19 mouse cellular contexts compared by ENCODE assay signal in genomic region chr5:135242136-135242535, GRCm38 (mm10). TPM values are rescaled to one million over a fixed set of nuclear protein-coding genes. Genes with fewer than 3 reads are reported as not detected.
DNase-seq lines count a peak whose midpoint lies in the region; ATAC-seq and TF ChIP-seq lines count a peak whose summit lies in the region.
"Had no signal": no experiment of that assay in that cellular context is flagged by ENCODE, and none has a peak within 500 bp of the region (broad histone marks: within the 10 kb centered on the region; RNA-seq: fewer than 3 reads in every experiment).

No protein-coding gene starts in this region.

- no peak overlapping the region for H3K9ac ChIP-seq in heart, adult 2 months (ENCODE audit: low read depth, low read length)
- H3K9ac ChIP-seq in heart, embryonic 13.5 days = no peak overlapping the region
- 0 out of 2 replicates have a peak overlapping the region, but pooled peaks have one; percentile 3 for H3K9ac ChIP-seq in heart, postnatal 0 days (replicated peaks; ENCODE audit: low read depth, low read length)
- no peak overlapping the region for H3K9ac ChIP-seq in forebrain, embryonic 16.5 days (replicated peaks; ENCODE audit: low read depth, low read length)
- H3K9ac ChIP-seq: forebrain, embryonic 13.5 days; hindbrain, embryonic 14.5 days; intestine, embryonic 15.5 days had no signal

- H3K4me3 ChIP-seq in heart, adult 2 months = no peak overlapping the region
- H3K4me3 ChIP-seq in heart, embryonic 13.5 days = no peak overlapping the region
- H3K4me3 ChIP-seq in heart, postnatal 0 days (ENCODE audit: low read depth, low read length) = no peak overlapping the region
- no peak overlapping the region for H3K4me3 ChIP-seq in forebrain, embryonic 16.5 days (replicated peaks; ENCODE audit: low read length)
- H3K4me3 ChIP-seq: embryonic facial prominence, embryonic 10.5 days; forebrain, embryonic 13.5 days; hindbrain, embryonic 10.5 days; intestine, embryonic 15.5 days had no signal

- H3K27me3 ChIP-seq in heart, adult 2 months (ENCODE audit: control insufficient read depth, insufficient read depth, low read length) = no peaks in the 10 kb centered on the region
- no peaks in the 10 kb centered on the region for H3K27me3 ChIP-seq in heart, embryonic 13.5 days (replicated peaks)
- no peaks in the 10 kb centered on the region for H3K27me3 ChIP-seq in heart, postnatal 0 days (ENCODE audit: control insufficient read depth, insufficient read depth, low read length)
- no peaks in the 10 kb centered on the region for H3K27me3 ChIP-seq in forebrain, embryonic 16.5 days (replicated peaks; ENCODE audit: control insufficient read depth, insufficient read depth, low read length)
- H3K27me3 ChIP-seq: forebrain, embryonic 13.5 days; intestine, embryonic 15.5 days had no signal

- H3K79me2 ChIP-seq in heart, adult 2 months (replicated peaks; ENCODE audit: control insufficient read depth, insufficient read depth, low read length) = no peaks in the 10 kb centered on the region

- no peak for TF ChIP-seq EP300 in heart, adult 2 months (IDR thresholded peaks at IDR 0.05; ENCODE audit: insufficient read depth, low read depth, low read length)
- TF ChIP-seq EP300 in heart, postnatal 0 days (IDR thresholded peaks at IDR 0.05; ENCODE audit: low read depth) = no peak

- ATAC-seq in heart, embryonic 13.5 days (ENCODE audit: extremely low read depth, insufficient number of reproducible peaks, low FRiP score, low TSS enrichment) = no peak
- no peak for ATAC-seq in heart, postnatal 0 days (ENCODE audit: insufficient read depth, low read depth)
- ATAC-seq in forebrain, embryonic 16.5 days = no peak
- ATAC-seq: forebrain, embryonic 13.5 days; intestine, embryonic 15.5 days had no signal

- no peak for TF ChIP-seq POLR2A in heart, adult 2 months (IDR thresholded peaks at IDR 0.05; ENCODE audit: insufficient read depth, low read depth, low read length)

- H3K4me2 ChIP-seq in heart, embryonic 13.5 days = no peak overlapping the region
- H3K4me2 ChIP-seq in heart, postnatal 0 days (ENCODE audit: low read depth, low read length) = no peak overlapping the region
- H3K4me2 ChIP-seq in forebrain, embryonic 16.5 days (ENCODE audit: low read length) = no peak overlapping the region
- H3K4me2 ChIP-seq: forebrain, embryonic 13.5 days; hindbrain, embryonic 14.5 days; intestine, embryonic 15.5 days had no signal

- TF ChIP-seq CTCF in heart, adult 2 months (IDR thresholded peaks at IDR 0.05) = no peak
- TF ChIP-seq CTCF in heart, postnatal 0 days (IDR thresholded peaks at IDR 0.05; ENCODE audit: low read depth) = no peak

- WGBS in heart, adult 2 months = 70% methylated on average over 12 of the region's 12 CpGs
- 65% methylated on average over 12 of the region's 12 CpGs for WGBS in heart, embryonic 13.5 days
- 58% methylated on average over 12 of the region's 12 CpGs for WGBS in heart, postnatal 0 days
- WGBS in forebrain, embryonic 16.5 days = 87% methylated on average over 12 of the region's 12 CpGs

- H3K9me3 ChIP-seq in heart, embryonic 13.5 days = no peaks in the 10 kb centered on the region
- H3K9me3 ChIP-seq in heart, postnatal 0 days (replicated peaks; ENCODE audit: control insufficient read depth, low read length) = no peaks in the 10 kb centered on the region
- H3K9me3 ChIP-seq in forebrain, embryonic 16.5 days (ENCODE audit: control insufficient read depth, low read length) = no peaks in the 10 kb centered on the region
- H3K9me3 ChIP-seq: embryonic facial prominence, embryonic 10.5 days; forebrain, embryonic 13.5 days; G1E; hindbrain, embryonic 10.5 days; intestine, embryonic 15.5 days had no signal

- H3K27ac ChIP-seq in heart, adult 2 months = no peak overlapping the region
- H3K27ac ChIP-seq in heart, embryonic 13.5 days (replicated peaks) = peak overlapping the region; percentile 93
- H3K27ac ChIP-seq in heart, postnatal 0 days (ENCODE audit: low read depth) = peak overlapping the region; percentile 75
- no peak overlapping the region for H3K27ac ChIP-seq in forebrain, embryonic 16.5 days (ENCODE audit: low read length)
- H3K27ac ChIP-seq: embryonic facial prominence, embryonic 10.5 days; forebrain, embryonic 13.5 days; hindbrain, embryonic 10.5 days; hindbrain, embryonic 14.5 days; intestine, embryonic 15.5 days had no signal

- H3K36me3 ChIP-seq in heart, adult 2 months (ENCODE audit: control insufficient read depth, insufficient read depth, low read length) = peaks cover 12% of the 10 kb centered on the region
- H3K36me3 ChIP-seq in heart, embryonic 13.5 days = peaks cover 100% of the 10 kb centered on the region
- H3K36me3 ChIP-seq in heart, postnatal 0 days (replicated peaks; ENCODE audit: control insufficient read depth, insufficient read depth, low read length) = peaks cover 94% of the 10 kb centered on the region
- H3K36me3 ChIP-seq in forebrain, embryonic 16.5 days (ENCODE audit: control insufficient read depth, insufficient read depth) = peaks cover 55% of the 10 kb centered on the region

- intact Hi-C loops in heart, adult 2 months (cut with DNase I) = no loop called here
- intact Hi-C loops in heart, postnatal 25 days (cut with DNase I) = no loop called here

- H3K4me1 ChIP-seq in heart, adult 2 months (ENCODE audit: control insufficient read depth, insufficient read depth, low read length) = peaks cover 2% of the 10 kb centered on the region; the same call in 1 of the 2 replicates
- peaks cover 41% of the 10 kb centered on the region for H3K4me1 ChIP-seq in heart, embryonic 13.5 days
- peaks cover 17% of the 10 kb centered on the region for H3K4me1 ChIP-seq in heart, postnatal 0 days (ENCODE audit: control insufficient read depth, insufficient read depth)
- H3K4me1 ChIP-seq in forebrain, embryonic 16.5 days (replicated peaks; ENCODE audit: control insufficient read depth, insufficient read depth, low read length) = peaks cover 2% of the 10 kb centered on the region
- H3K4me1 ChIP-seq: embryonic facial prominence, embryonic 10.5 days; intestine, embryonic 15.5 days had no signal

- peak; percentile 86 for DNase-seq in heart, adult 11 months
- DNase-seq in heart, adult 2 months = no peak
- DNase-seq in heart, postnatal 25 days (ENCODE audit: low spot score) = no peak
- DNase-seq in heart, postnatal 0 days (ENCODE audit: low spot score) = no peak
- DNase-seq in heart, adult 9 months (ENCODE audit: low spot score in 2 of 2) = no peak
- DNase-seq: adrenal gland, adult 8-10 months; adrenal gland, postnatal 36 days; cerebellum, adult 2 months; gastrocnemius, postnatal 14 days; kidney, adult 18-20 months; kidney, postnatal 10 days had no signal

RNA-seq across cellular contexts. Expression of gene Fzd9, which starts 8.9 kb away (rescaled TPM):
- total RNA-seq in heart, adult 2 months (2021) = 1 to 10 TPM in 1 of 2 experiments, under 1 TPM in 1; 0.78 to 1.3 TPM
- polyA plus RNA-seq in heart, adult 2 months (2012; rRNA removed) = 1.8 TPM in 2 replicates
- 5.4 and 6.4 TPM in 2 replicates for polyA plus RNA-seq in heart, embryonic 13.5 days (2015; fragmentation: Nextera tagmentation; extraction: Ambion mirVana)
- total RNA-seq in heart, postnatal 25 days (2021) = under 1 TPM; 0.61 to 0.73 TPM
- total RNA-seq in heart, postnatal 0 days (2014; rRNA removed; ENCODE audit: low replicate concordance) = 3.3 and 7.4 TPM in 2 replicates
- polyA plus RNA-seq in heart, postnatal 0 days (2015; fragmentation: Nextera tagmentation; extraction: Ambion mirVana) = 1.8 and 2.4 TPM in 2 replicates
- polyA plus RNA-seq in forebrain, embryonic 16.5 days (2015; fragmentation: Nextera tagmentation; extraction: Ambion mirVana) = 11.9 and 12.4 TPM in 2 replicates
- total RNA-seq: G1E had no signal

RNA-seq across cellular contexts. Expression of gene Baz1b, which starts 55.1 kb away (rescaled TPM):
- total RNA-seq in heart, adult 2 months (2021) = 10 to 100 TPM; 42.3 to 46.1 TPM
- polyA plus RNA-seq in heart, adult 2 months (2012; rRNA removed) = 13.9 and 20.8 TPM in 2 replicates
- polyA plus RNA-seq in heart, embryonic 13.5 days (2015; fragmentation: Nextera tagmentation; extraction: Ambion mirVana) = 21.9 and 24.4 TPM in 2 replicates
- 10 to 100 TPM; 38.2 to 45.3 TPM for total RNA-seq in heart, postnatal 25 days (2021)
- total RNA-seq in heart, postnatal 0 days (2014; rRNA removed; ENCODE audit: low replicate concordance) = 21.3 and 30.0 TPM in 2 replicates
- 11.9 and 13.1 TPM in 2 replicates for polyA plus RNA-seq in heart, postnatal 0 days (2015; fragmentation: Nextera tagmentation; extraction: Ambion mirVana)
- 34.4 and 39.4 TPM in 2 replicates for polyA plus RNA-seq in forebrain, embryonic 16.5 days (2015; fragmentation: Nextera tagmentation; extraction: Ambion mirVana)

Comparison
In these comparisons a context has a peak if more than half of its experiments do, and no peak if none do; other contexts are left out.
1. H3K27ac ChIP-seq: peak in heart, embryonic 13.5 days (single experiment) and heart, postnatal 0 days (single experiment); none in heart, adult 2 months (single experiment) and forebrain, embryonic 16.5 days (single experiment).